Mouse (Mus musculus) hindbrain, embryonic 16.5 days (tissue): ENCODE results near the gene Ndufs8. TPM values are rescaled to one million over a fixed set of nuclear protein-coding genes. Genes with fewer than 3 reads are reported as not detected.

ENCODE experiments used
- ATAC-seq: fragments of 200-750 bp; cut with Nextera tagmentation; 2 replicates; pipeline ENCODE4 v1.8.0; 2017; ENCODE audit warnings: moderate TSS enrichment, moderate library complexity
- H3K27ac ChIP-seq: fragments of 300-500 bp; sonication (generic); 2 replicates; pipeline ENCODE4 v1.5.1; 2014; ENCODE audit warnings: low read depth, mild to moderate bottlenecking, control low read depth, low read length, moderate library complexity
- H3K27me3 ChIP-seq: fragments of 300-500 bp; sonication (generic); replicated peaks from 2 replicates; pipeline ENCODE4 v1.6.1; 2014; ENCODE audit warnings: low read length; ENCODE audit not compliant: control insufficient read depth, insufficient read depth
- H3K36me3 ChIP-seq: fragments of 300-500 bp; sonication (generic); 2 replicates; pipeline ENCODE4 v1.6.1; 2014; ENCODE audit warnings: mild to moderate bottlenecking, low read length, moderate library complexity, mixed read lengths; ENCODE audit not compliant: control insufficient read depth, insufficient read depth
- H3K4me1 ChIP-seq: fragments of 300-500 bp; sonication (generic); 2 replicates; pipeline ENCODE4 v1.6.1; 2014; ENCODE audit warnings: low read depth, low read length; ENCODE audit not compliant: control insufficient read depth, insufficient read depth
- H3K4me2 ChIP-seq: fragments of 300-500 bp; sonication (generic); 2 replicates; pipeline ENCODE4 v1.6.1; 2014; ENCODE audit warnings: mild to moderate bottlenecking, low read length, control low read depth, moderate library complexity
- H3K4me3 ChIP-seq: fragments of 300-500 bp; sonication (generic); 2 replicates; pipeline ENCODE4 v1.5.1; 2014; ENCODE audit warnings: mild to moderate bottlenecking, low read length, control low read depth, moderate library complexity
- H3K9ac ChIP-seq: fragments of 300-500 bp; sonication (generic); 2 replicates; pipeline ENCODE4 v1.6.1; 2014; ENCODE audit warnings: low read depth, mild to moderate bottlenecking, control low read depth, low read length, moderate library complexity
- H3K9me3 ChIP-seq: fragments of 300-500 bp; sonication (generic); 2 replicates; pipeline ENCODE4 v1.6.1; 2014; ENCODE audit warnings: mild to moderate bottlenecking, low read length, moderate library complexity; ENCODE audit not compliant: control insufficient read depth
- WGBS: fragments of 180-500 bp; shearing (Covaris S2); extraction: QIAGEN DNeasy Blood & Tissue Kit; methylation state at CpG from one replicate; pipeline ENCODE4 v1.1.7; 2014; 5-methylcytosine and 5-hydroxymethylcytosine counted together
- polyA plus RNA-seq: library from polyadenylated mRNA; unstranded; fragments of >200 nt; fragmentation: Nextera tagmentation; extraction: Ambion mirVana; gene quantifications from 2 replicates; pipeline ENCODE4 v1.2.1, GENCODE M21; 2015

The Ndufs8 gene
- polyA plus RNA-seq, 1 experiment from 2014 or later: 320 TPM

DNA sequence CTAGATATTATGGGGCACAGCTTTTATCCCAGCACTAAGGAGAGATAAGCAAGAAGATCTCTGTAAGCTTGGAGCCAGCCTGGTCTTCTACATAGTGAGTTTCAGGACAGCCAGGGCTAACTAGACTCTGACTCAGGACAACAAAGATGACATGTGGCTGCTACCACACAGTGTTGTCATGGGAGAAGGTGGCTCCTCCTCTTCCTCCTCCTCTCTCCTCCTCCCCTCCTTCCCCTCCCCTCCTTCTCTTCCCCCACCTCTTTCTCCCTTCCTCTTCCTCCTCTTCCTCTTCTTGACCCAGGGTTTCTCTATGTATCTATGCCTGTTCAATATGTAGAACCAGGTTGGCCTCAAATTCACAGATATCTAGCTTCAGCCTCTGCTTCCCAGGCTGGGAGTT, 38.9 kb upstream of the Ndufs8 start:
- no peak for ATAC-seq
- Histone ChIP-seq H3K9ac (no peak overlapping the region), H3K4me2 (no peak overlapping the region), H3K4me3 (no peak overlapping the region), H3K27me3 (no peaks in the 10 kb centered on the region), H3K4me1 (no peaks in the 10 kb centered on the region), H3K9me3 (no peaks in the 10 kb centered on the region), H3K36me3 (no peaks in the 10 kb centered on the region), H3K27ac (no peak overlapping the region)

DNA sequence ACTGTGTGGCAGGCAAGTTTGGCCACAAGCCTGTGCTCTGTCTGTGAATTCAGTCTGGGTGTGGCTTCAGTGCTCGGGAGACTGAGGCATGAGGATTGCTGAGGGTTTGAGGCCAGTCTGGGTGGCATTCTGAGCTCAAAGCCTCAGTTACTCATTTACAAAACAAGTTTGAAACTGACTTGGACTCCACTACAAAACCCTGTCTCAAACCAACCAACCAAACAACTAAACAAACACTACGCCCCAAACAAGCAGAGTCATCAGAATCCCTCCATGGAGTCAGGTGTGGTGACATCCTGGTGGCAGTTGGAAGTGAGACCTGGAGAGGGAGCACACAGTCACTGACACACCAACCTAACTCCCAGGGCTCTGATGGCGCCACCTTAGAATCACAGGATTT, 37.8 kb upstream of the Ndufs8 start:
- H3K36me3 ChIP-seq: no peaks in the 10 kb centered on the region
- H3K9ac ChIP-seq: no peak overlapping the region; the same call in 1 of the 2 replicates
- no peaks in the 10 kb centered on the region for H3K27me3 ChIP-seq
- H3K27ac ChIP-seq: no peak overlapping the region
- H3K4me3 ChIP-seq: no peak overlapping the region
- ATAC-seq: no peak
- WGBS: 78% methylated on average over 3 of the region's 3 CpGs
- H3K9me3 ChIP-seq: no peaks in the 10 kb centered on the region
- H3K4me2 ChIP-seq: no peak overlapping the region
- no peaks in the 10 kb centered on the region for H3K4me1 ChIP-seq

DNA sequence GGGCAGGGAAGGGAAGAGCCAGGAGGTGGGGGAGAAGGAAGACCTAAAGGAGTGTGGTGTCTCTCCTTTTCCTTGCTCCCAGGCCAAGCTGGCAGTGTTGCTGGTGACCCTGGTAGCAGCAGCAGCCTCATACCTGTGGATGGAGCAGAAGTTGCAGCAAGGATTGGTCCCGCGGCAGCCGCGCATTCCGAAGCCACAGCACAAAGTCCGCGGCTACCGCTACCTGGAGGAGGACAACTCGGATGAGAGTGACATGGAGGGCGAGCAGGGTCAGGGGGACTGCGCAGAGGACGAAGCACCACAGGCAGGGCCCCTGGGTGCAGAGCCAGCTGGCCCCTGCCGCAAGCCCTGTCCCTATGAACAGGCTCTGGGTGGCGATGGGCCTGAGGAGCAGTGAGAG, 36.0 kb upstream of the Ndufs8 start:
- Histone ChIP-seq H3K36me3 (no peaks in the 10 kb centered on the region), H3K9me3 (no peaks in the 10 kb centered on the region), H3K9ac (no peak overlapping the region), H3K27me3 (no peaks in the 10 kb centered on the region), H3K4me3 (no peak overlapping the region), H3K4me2 (no peak overlapping the region), H3K27ac (no peak overlapping the region), H3K4me1 (no peaks in the 10 kb centered on the region)
- 70% methylated on average over 14 of the region's 14 CpGs for whole genome bisulfite sequencing
- ATAC-seq: no peak

DNA sequence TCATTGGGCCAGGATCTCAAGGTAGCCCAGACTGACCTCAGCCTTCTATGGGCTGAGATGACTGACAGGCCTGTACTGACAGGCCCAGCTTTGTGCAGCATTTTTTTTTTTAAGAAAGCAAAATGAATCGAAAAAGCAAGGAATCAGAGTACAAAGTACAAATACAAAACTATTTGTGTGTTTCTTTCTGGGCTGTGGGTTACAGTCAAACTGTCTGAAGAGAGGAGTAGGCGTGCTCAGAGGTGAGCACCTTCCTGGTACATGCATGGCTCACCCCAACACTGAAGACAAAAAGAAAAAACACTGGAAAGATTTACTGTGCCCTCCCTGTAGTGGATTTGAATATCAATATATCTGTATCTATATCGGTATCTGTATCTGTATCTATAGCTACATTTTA, 35.2 kb upstream of the Ndufs8 start:
- Histone ChIP-seq H3K9ac (no peak overlapping the region), H3K4me3 (no peak overlapping the region), H3K4me2 (no peak overlapping the region), H3K27ac (no peak overlapping the region), H3K9me3 (no peaks in the 10 kb centered on the region), H3K36me3 (no peaks in the 10 kb centered on the region), H3K27me3 (peaks cover under 1% of the 10 kb centered on the region; the same call in 1 of the 2 replicates), H3K4me1 (no peaks in the 10 kb centered on the region)
- no peak for ATAC-seq
- 88% methylated on average over 3 of the region's 3 CpGs for WGBS

DNA sequence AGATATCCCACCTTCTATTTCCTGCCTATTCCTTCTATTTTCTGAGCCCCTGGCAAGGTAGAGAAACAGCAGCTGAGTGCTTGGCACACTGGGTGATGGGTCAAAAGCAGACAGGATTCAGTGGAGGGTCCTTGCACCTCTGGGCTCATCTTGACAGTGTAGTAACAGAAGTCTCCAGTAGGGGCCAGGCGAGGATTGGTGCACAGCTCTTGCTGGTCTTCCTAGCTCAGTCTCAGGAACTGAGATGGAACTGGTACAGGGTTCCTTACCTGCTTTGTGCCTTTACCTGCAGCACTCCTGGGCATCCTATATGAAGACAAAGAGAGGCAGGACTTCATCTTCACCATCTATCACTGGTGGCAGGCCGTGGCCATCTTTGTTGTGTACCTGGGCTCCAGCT, 34.1 kb upstream of the Ndufs8 start:
- WGBS: 18% methylated on average over 2 of the region's 2 CpGs
- ATAC-seq: peak; percentile 73
- H3K4me2 ChIP-seq: no peak overlapping the region

DNA sequence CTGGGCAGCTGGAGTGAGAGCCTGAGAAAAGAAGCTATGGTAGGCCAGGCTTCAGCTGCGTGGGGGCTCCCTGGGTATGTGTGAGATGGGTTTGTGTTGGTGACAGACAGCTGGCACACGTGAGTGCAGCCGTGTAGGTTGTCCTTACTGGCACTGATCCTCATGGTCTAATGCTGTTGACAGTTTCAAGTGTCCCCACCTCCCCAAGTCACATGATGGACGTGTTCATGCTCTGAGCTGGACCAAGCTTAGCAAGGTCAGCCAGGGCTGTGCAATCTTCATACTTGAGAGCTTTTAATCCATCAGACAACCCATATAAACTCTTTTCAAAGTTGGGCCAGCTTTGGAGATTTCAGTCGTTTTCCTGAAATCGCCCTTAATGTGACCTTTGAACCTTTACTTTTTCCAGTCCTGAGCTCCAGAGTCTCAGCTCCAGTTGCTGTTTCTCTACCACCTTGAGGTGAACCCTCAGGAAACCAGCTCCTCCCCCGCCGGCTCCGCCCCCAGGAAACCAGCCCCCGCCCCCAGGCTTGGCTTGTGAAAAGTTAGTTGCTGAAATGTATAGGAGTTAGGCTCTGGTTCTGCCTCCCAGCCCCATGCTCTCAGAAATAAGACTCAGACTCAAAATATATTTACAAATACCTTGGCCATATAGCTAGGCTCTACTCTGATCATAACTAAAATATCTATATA, 33.4 kb upstream of the Ndufs8 start:
- Histone ChIP-seq H3K9ac (no peak overlapping the region), H3K4me2 (no peak overlapping the region), H3K9me3 (no peaks in the 10 kb centered on the region), H3K4me3 (no peak overlapping the region), H3K4me1 (no peaks in the 10 kb centered on the region), H3K27me3 (peaks cover 3% of the 10 kb centered on the region; the same call in 1 of the 2 replicates), H3K27ac (no peak overlapping the region), H3K36me3 (no peaks in the 10 kb centered on the region)
- WGBS: 36% methylated on average over 10 of the region's 10 CpGs
- ATAC-seq: no peak

More for the DNA sequence above, 34.1 kb upstream of the Ndufs8 start:
- no peak overlapping the region for H3K27ac ChIP-seq
- H3K36me3 ChIP-seq: no peaks in the 10 kb centered on the region
- no peaks in the 10 kb centered on the region for H3K4me1 ChIP-seq
- no peak overlapping the region for H3K4me3 ChIP-seq
- H3K27me3 ChIP-seq: peaks cover 3% of the 10 kb centered on the region; the same call in 1 of the 2 replicates
- no peaks in the 10 kb centered on the region for H3K9me3 ChIP-seq
- no peak overlapping the region for H3K9ac ChIP-seq

DNA sequence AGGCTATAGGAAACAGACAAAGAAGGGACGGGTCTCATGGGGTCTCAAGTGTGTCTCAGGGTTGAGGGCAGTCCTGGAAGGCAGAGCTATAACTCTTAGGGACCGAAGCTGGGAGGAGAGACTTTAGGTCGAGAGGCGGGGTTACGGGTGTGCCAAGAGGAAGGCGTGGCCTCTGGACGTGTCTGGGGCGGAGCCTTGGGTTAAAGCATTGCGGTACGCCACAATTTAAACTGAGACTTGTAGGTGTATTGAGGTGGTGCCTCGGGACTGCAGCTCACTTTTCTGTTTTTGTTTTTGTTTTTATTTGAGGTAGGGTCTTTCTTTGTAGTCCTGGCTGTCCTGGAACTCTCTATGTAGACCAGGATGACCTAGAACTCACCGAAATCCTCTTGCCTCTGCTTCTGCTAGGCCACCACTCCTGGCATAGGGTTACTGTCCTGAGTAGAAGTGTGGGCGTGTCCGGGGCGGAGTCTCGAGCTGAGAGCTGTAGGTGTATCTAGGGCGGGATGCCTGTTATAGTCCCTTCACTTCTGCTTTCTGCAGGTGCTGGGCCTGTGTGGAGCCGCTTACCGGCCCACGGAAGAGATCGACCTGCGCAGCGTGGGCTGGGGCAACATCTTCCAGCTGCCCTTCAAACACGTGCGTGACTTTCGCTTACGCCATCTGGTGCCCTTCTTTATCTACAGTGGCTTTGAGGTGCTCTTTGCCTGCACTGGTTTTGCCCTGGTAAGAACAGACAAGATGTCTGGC, 30.6 kb upstream of the Ndufs8 start:
- Histone ChIP-seq H3K4me1 (no peaks in the 10 kb centered on the region), H3K27ac (no peak overlapping the region), H3K36me3 (no peaks in the 10 kb centered on the region), H3K4me3 (no peak overlapping the region), H3K9me3 (no peaks in the 10 kb centered on the region), H3K27me3 (peaks cover 3% of the 10 kb centered on the region; the same call in 1 of the 2 replicates), H3K4me2 (peak overlapping the region; percentile 18; the same call in 1 of the 2 replicates), H3K9ac (no peak overlapping the region)
- ATAC-seq: no peak
- WGBS: 19% methylated on average over 27 of the region's 27 CpGs

DNA sequence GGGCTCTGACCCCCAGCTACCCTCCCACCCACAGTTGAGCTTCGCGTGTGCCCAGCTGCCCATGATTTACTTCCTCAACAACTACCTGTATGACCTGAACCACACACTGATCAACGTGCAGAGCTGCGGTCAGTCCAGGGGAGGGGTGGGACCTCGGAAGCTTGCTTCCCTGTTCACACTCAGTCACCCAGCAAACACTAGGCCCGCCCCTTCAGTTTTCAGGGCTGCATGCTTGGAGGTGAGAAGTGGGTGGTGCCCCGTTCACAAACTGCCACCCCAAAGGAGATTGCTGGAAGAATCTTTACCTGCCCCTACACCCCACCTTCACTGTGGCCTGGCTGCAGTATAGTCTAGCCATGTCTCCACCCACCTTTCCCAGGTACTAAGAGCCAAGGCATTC, 29.7 kb upstream of the Ndufs8 start:
- WGBS: 79% methylated on average over 7 of the region's 7 CpGs
- ATAC-seq: no peak
- H3K9me3 ChIP-seq: no peaks in the 10 kb centered on the region

More for the DNA sequence above, 29.7 kb upstream of the Ndufs8 start:
- Histone ChIP-seq H3K9ac (no peak overlapping the region), H3K36me3 (no peaks in the 10 kb centered on the region), H3K27ac (no peak overlapping the region), H3K4me1 (no peaks in the 10 kb centered on the region), H3K4me2 (no peak overlapping the region), H3K27me3 (peaks cover 3% of the 10 kb centered on the region; the same call in 1 of the 2 replicates), H3K4me3 (no peak overlapping the region)
